Mouse (Mus musculus) inflammation-experienced regulatory T-cells, adult 16 weeks (primary cell): ENCODE measurements around the gene Eif2d. TPM values are rescaled to one million over a fixed set of nuclear protein-coding genes. Genes with fewer than 3 reads are reported as not detected.

Experiments
- polyA plus RNA-seq: library from polyadenylated mRNA; unstranded; fragments of 100-300 nt; shearing (Covaris generic); gene quantifications from one replicate; pipeline ENCODE4 v1.2.1, GENCODE M21; 2017

The Eif2d gene
- polyA plus RNA-seq, result 70.8 TPM

DNA sequence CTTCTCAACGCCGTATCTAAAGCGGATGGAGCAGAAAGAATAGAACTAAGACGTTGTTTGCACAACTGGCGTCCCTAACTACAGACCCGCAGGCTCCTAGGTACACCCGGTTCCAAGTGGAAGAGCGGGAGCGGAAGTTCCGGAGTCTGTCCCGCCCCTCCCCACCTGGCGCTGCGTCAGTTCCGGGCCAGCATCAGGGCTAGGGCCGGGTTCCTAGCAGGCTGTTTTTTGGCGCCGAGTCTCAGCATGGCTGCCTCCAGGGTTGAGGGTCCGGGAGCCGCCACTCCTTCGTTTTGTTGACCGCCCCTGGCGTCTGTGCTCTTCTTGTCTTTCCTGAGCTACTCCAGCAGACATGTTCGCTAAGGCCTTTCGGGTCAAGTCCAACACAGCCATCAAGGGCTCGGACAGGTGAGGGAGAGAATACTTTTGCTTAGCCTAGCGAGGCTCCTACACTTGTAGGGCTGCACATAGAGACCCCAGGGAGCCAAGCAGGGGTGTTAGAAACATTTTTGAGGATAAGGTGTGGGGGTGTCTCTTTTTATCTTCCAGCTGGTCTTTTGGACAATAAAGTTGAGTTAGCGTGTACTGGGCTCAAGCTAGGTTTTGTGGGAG, at the start of gene Eif2d:
TSS of gene Eif2d (plus strand) at position 164 of the 612 bp plus-strand sequence.

DNA sequence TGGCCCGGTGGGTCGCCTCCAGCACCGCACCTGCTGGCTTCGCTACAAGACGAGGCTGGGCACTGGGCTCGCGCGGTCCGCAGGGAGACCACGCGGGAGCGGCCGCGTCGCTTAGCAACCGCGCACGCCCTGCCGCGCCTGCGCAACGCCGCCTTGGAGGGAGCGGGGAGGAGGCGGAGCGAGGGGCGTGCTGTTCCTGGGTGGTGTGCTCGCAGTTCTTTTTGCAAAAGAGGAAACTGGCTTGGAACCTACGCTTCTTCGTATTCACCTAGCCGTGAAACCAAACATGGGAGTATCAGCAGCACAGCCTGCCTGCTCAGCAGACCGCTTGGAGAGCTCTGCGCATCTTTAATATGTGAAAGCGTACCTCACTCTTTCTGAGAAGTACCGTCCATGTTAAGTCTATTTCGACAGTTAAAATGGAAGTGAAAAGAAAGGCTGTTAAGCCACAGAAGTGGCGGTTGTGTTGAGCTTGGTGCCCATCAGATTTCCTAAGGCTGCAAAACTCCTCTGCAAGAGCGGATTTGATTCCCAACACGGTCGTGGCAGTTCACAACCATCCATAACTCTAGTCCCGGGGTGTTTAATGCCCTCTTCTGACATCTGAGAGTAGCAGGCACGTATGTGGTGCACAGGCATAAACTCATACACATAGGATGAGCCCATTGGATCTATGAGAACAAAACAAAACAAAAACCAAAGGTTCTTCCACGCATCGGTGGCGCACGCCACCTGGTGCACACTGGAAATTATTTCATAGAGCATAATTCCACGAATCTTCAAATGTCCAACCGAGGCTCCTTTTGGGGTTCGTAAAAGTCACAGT, 14.6 kb upstream of the Eif2d start, which contains the start of gene Dyrk3:
TSS of gene Dyrk3 (minus strand) at position 150 of the 826 bp plus-strand sequence.

Other genes starting within 250 kb of the Eif2d start
- gene Il20, start 241.7 kb upstream of the Eif2d start, polyA plus RNA-seq, result not detected
- gene Il19, start 213.1 kb upstream of the Eif2d start, polyA plus RNA-seq, result not detected
- gene Il10, start 133.3 kb upstream of the Eif2d start, polyA plus RNA-seq, result 7.4 TPM
- gene Mapkapk2, start 55.4 kb upstream of the Eif2d start, polyA plus RNA-seq, result 8.4 TPM
- 0.17 TPM for gene Dyrk3, start 14.8 kb upstream of the Eif2d start, polyA plus RNA-seq
- 540 TPM for gene Rassf5, start 92.1 kb downstream of the Eif2d start, polyA plus RNA-seq
- 212 TPM for gene Ikbke, start 126.4 kb downstream of the Eif2d start, polyA plus RNA-seq